ENCODE assay signal across 28 mouse cellular contexts in genomic region chr9:113628780-113629179, GRCm38 (mm10).
DNase-seq lines count a peak whose midpoint lies in the region; ATAC-seq and TF ChIP-seq lines count a peak whose summit lies in the region.
"Had no signal": no experiment of that assay in that cellular context is flagged by ENCODE, and none has a peak within 500 bp of the region (broad histone marks: within the 10 kb centered on the region; RNA-seq: fewer than 3 reads in every experiment).

No protein-coding gene starts in this region.

- intact Hi-C loops in left cerebral cortex, adult 2 months (cut with DNase I) = loop anchor here (2.0 to 5.0 kb wide), 6 partner anchors 106 to 380 kb away; no protein-coding TSS in a partner anchor

- peaks cover 25% of the 10 kb centered on the region for H3K4me1 ChIP-seq in forebrain, embryonic 15.5 days
- H3K4me1 ChIP-seq in forebrain, embryonic 10.5 days = peaks cover 7% of the 10 kb centered on the region
- H3K4me1 ChIP-seq in E14TG2a.4 (replicated peaks; ENCODE audit: low read depth, low read length) = peaks cover 10% of the 10 kb centered on the region
- no peaks in the 10 kb centered on the region for H3K4me1 ChIP-seq in intestine, postnatal 0 days (replicated peaks; ENCODE audit: control insufficient read depth, insufficient read depth, low read length)
- H3K4me1 ChIP-seq: limb, embryonic 15.5 days; liver, embryonic 15.5 days; neural tube, embryonic 12.5 days had no signal

- no peak for ATAC-seq in forebrain, embryonic 15.5 days (replicated peaks)
- ATAC-seq in intestine, postnatal 0 days = no peak

- no peaks in the 10 kb centered on the region for H3K9me3 ChIP-seq in forebrain, embryonic 15.5 days
- H3K9me3 ChIP-seq in forebrain, embryonic 10.5 days = no peaks in the 10 kb centered on the region; the same call in 1 of the 2 replicates
- H3K9me3 ChIP-seq in E14TG2a.4 (ENCODE audit: low read length) = peaks cover 8% of the 10 kb centered on the region; the same call in 1 of the 2 replicates
- H3K9me3 ChIP-seq in intestine, postnatal 0 days (ENCODE audit: control insufficient read depth) = no peaks in the 10 kb centered on the region
- H3K9me3 ChIP-seq: embryonic facial prominence, embryonic 15.5 days; hindbrain, embryonic 13.5 days; limb, embryonic 15.5 days; liver, embryonic 15.5 days; midbrain, embryonic 13.5 days; neural tube, embryonic 12.5 days had no signal

- no peak overlapping the region for H3K4me2 ChIP-seq in forebrain, embryonic 15.5 days (replicated peaks)
- H3K4me2 ChIP-seq in intestine, postnatal 0 days (replicated peaks; ENCODE audit: low read depth) = no peak overlapping the region
- H3K4me2 ChIP-seq: embryonic facial prominence, embryonic 15.5 days; hindbrain, embryonic 13.5 days; limb, embryonic 15.5 days; liver, embryonic 15.5 days; midbrain, embryonic 13.5 days; neural tube, embryonic 12.5 days had no signal

- H3K36me3 ChIP-seq in forebrain, embryonic 15.5 days = no peaks in the 10 kb centered on the region
- no peaks in the 10 kb centered on the region for H3K36me3 ChIP-seq in forebrain, embryonic 10.5 days (replicated peaks)
- no peaks in the 10 kb centered on the region for H3K36me3 ChIP-seq in E14TG2a.4 (ENCODE audit: insufficient read depth, low read length)
- H3K36me3 ChIP-seq in intestine, postnatal 0 days (ENCODE audit: control insufficient read depth, insufficient read depth) = no peaks in the 10 kb centered on the region
- H3K36me3 ChIP-seq: embryonic facial prominence, embryonic 15.5 days; hindbrain, embryonic 13.5 days; limb, embryonic 15.5 days; liver, embryonic 15.5 days; midbrain, embryonic 13.5 days; neural tube, embryonic 12.5 days had no signal

- H3K4me3 ChIP-seq in forebrain, embryonic 15.5 days = no peak overlapping the region
- H3K4me3 ChIP-seq in forebrain, embryonic 10.5 days = no peak overlapping the region
- no peak overlapping the region for H3K4me3 ChIP-seq in left cerebral cortex, adult 2 months
- H3K4me3 ChIP-seq in E14TG2a.4 (replicated peaks; ENCODE audit: low read length) = no peak overlapping the region
- no peak overlapping the region for H3K4me3 ChIP-seq in intestine, postnatal 0 days (ENCODE audit: low read depth, low read length)
- H3K4me3 ChIP-seq: embryonic facial prominence, embryonic 15.5 days; hindbrain, embryonic 13.5 days; limb, embryonic 15.5 days; liver, embryonic 15.5 days; midbrain, embryonic 13.5 days; neural tube, embryonic 12.5 days had no signal

- WGBS in forebrain, embryonic 15.5 days = 90% methylated on average over 1 of the region's 1 CpGs
- WGBS in forebrain, embryonic 10.5 days = 90% methylated on average over 1 of the region's 1 CpGs
- WGBS in intestine, postnatal 0 days = 96% methylated on average over 1 of the region's 1 CpGs

- peak; percentile 42 for TF ChIP-seq CTCF in left cerebral cortex, adult 2 months (IDR thresholded peaks at IDR 0.05)
- TF ChIP-seq CTCF in E14TG2a.4 (conservative IDR thresholded peaks at IDR 0.05; ENCODE audit: low read length) = peak; percentile 75
- TF ChIP-seq CTCF in intestine, postnatal 0 days (IDR thresholded peaks at IDR 0.05; ENCODE audit: low read depth) = no peak

- no peak for DNase-seq in forebrain, embryonic 10.5 days (ENCODE audit: extremely low spot score, low spot score)
- DNase-seq in left cerebral cortex, adult 2 months (ENCODE audit: extremely low spot score in 1 of 2, low spot score in 2 of 2) = no peak
- DNase-seq in left cerebral cortex, adult 9 months (ENCODE audit: low spot score in 2 of 2) = no peak
- DNase-seq in ZHBTc4 (ENCODE audit: low read depth, low spot score) = peak; percentile 65
- no peak for DNase-seq in cerebellum, postnatal 36 days
- DNase-seq: adrenal gland, postnatal 10 days; cerebellum, adult 18-20 months; gastrocnemius, postnatal 25 days; heart, adult 18-20 months; kidney, adult 8-10 months; kidney, postnatal 14 days; layer of hippocampus, adult 9-11 months; left cerebral cortex, postnatal 4 days; lung, postnatal 10 days; retina, postnatal 1 day; right cerebral cortex, postnatal 25 days; spleen, adult 18-20 months; thymus, adult 18-20 months; thymus, postnatal 4 days had no signal

- H3K27ac ChIP-seq in forebrain, embryonic 15.5 days (replicated peaks) = peak overlapping the region; percentile 32; the same call in 1 of the 2 replicates
- no peak overlapping the region for H3K27ac ChIP-seq in forebrain, embryonic 10.5 days
- peak overlapping the region; percentile 86 for H3K27ac ChIP-seq in left cerebral cortex, adult 2 months
- no peak overlapping the region for H3K27ac ChIP-seq in intestine, postnatal 0 days (ENCODE audit: low read depth, low read length)
- H3K27ac ChIP-seq: embryonic facial prominence, embryonic 15.5 days; hindbrain, embryonic 13.5 days; limb, embryonic 15.5 days; liver, embryonic 15.5 days; midbrain, embryonic 13.5 days; neural tube, embryonic 12.5 days had no signal

- H3K27me3 ChIP-seq in forebrain, embryonic 15.5 days = no peaks in the 10 kb centered on the region
- no peaks in the 10 kb centered on the region for H3K27me3 ChIP-seq in forebrain, embryonic 10.5 days (ENCODE audit: poor library complexity, severe bottlenecking)
- peaks cover 13% of the 10 kb centered on the region for H3K27me3 ChIP-seq in E14TG2a.4 (ENCODE audit: insufficient read depth, low read length)
- H3K27me3 ChIP-seq in intestine, postnatal 0 days (replicated peaks; ENCODE audit: control insufficient read depth, insufficient read depth, low read length) = no peaks in the 10 kb centered on the region
- H3K27me3 ChIP-seq: embryonic facial prominence, embryonic 15.5 days; liver, embryonic 15.5 days; midbrain, embryonic 13.5 days; neural tube, embryonic 12.5 days had no signal

- no peak overlapping the region for H3K9ac ChIP-seq in forebrain, embryonic 15.5 days (replicated peaks)
- H3K9ac ChIP-seq in intestine, postnatal 0 days (ENCODE audit: low read depth, low read length) = no peak overlapping the region
- H3K9ac ChIP-seq: embryonic facial prominence, embryonic 15.5 days; hindbrain, embryonic 13.5 days; limb, embryonic 15.5 days; liver, embryonic 15.5 days; midbrain, embryonic 13.5 days; neural tube, embryonic 12.5 days had no signal

Comparison
In these comparisons a context has a peak if more than half of its experiments do, and no peak if none do; other contexts are left out.
1. H3K27ac ChIP-seq: peak in forebrain, embryonic 15.5 days (single experiment) and left cerebral cortex, adult 2 months (single experiment); none in forebrain, embryonic 10.5 days (single experiment) and intestine, postnatal 0 days (single experiment).